Mouse (Mus musculus) right cerebral cortex, adult 2 months (tissue): Measurements from ENCODE around the gene Nedd1.

Experiments used
- DNase-seq, 2 experiments: peaks; one replicate each; pipeline ENCODE4 v3.0.0; 2021 to 2022; ENCODE audit warnings: low spot score in 2 of 2

The Nedd1 gene

GRCm38 (mm10) chr10:92721771-92722619 lies at the start of gene Nedd1:
Gene Nedd1, minus strand, starts transcription at chr10:92722420.
- DNase-seq = peak; percentile 86 to 92

- no peak for DNase-seq
Measured at GRCm38 (mm10) chr10:92754359-92754758, 32.1 kb upstream of the Nedd1 start.

GRCm38 (mm10) chr10:92730339-92730738 lies 8.1 kb upstream of the Nedd1 start:
- DNase-seq = no peak

DNA sequence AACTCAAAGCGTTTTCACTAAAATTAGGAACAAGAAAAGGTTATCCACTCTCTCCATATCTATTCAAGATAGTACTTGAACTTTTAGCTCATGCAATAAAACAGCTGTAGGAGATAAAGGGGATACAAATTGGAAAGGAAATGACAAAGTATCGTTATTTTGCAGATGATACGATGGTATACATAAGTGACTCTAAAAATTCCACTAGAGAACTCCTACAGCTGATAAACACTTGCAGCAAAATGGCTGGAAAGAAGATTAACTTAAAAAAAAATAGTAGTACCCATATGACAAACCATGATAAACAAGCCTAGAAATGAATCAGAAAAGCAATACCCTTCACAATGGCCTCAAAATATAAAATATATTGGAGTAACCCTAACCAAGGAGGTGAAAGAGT lies 6.5 kb upstream of the Nedd1 start:
- DNase-seq = no peak

DNA sequence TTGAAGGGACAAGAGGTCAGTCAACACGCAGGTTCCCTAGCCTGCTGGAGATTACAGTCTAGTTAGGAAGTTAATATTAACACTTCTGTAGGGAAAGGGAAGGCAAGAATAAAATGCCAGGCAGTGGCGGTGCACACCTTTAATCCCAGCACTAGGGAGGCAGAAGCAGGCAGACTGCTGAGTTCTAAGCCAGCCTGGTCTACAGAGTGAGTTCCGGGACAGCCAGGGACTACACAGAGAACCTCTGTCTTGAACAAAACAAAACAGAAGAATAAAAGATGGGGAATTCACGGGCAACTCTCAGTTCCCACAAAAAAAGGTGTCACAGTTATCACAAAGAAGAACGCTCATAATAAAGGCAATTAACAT lies 384 bp upstream of the Nedd1 start:
- no peak for DNase-seq

DNA sequence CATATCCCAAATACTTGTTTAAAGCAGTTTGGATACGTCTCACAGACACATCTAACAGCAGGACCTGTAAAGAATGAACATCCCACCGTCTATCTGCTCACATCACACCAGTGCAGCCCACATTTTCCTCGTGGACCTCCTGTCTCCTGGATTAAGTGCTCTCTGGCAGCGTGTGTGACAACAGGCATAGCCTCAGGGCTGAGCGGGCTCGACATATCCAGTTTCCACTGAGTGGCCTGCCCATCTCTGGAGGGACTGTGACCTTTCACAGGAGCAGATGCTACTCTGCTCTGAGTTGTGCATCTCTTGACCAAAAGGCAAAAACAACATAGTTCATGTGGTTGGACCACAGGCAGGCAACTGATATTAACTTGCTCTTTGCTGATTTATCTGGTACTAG lies 23.2 kb downstream of the Nedd1 start:
- DNase-seq = no peak

GRCm38 (mm10) chr10:92675056-92675455 lies 47.2 kb downstream of the Nedd1 start:
- no peak for DNase-seq

DNA sequence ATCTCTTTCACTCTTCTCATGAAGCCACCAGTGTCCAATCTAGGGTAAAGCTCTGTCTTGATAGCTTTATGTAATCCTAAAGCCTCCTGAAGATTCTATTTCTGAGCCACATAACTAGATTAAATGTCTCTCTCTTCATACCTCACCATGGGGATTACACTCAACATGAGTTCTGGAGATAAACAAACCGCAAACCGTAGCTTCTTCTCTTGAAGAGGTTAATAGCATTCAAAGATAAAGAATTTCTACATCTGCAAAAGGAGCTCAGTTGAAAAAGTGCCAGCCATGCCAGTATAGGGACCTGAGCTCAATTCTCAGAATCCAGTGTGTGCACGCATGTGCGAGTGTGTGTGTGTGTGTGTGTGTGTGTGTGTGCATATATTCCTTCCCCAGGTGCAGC lies 50.3 kb downstream of the Nedd1 start:
- no peak for DNase-seq

GRCm38 (mm10) chr10:92665287-92665686 lies 56.9 kb downstream of the Nedd1 start:
- no peak for DNase-seq

- DNase-seq = no peak
Measured at GRCm38 (mm10) chr10:92653266-92653665, 69.0 kb downstream of the Nedd1 start.

GRCm38 (mm10) chr10:92652399-92652920 lies 69.8 kb downstream of the Nedd1 start:
- DNase-seq = peak in 1 of 2 experiments; percentile 38

DNA sequence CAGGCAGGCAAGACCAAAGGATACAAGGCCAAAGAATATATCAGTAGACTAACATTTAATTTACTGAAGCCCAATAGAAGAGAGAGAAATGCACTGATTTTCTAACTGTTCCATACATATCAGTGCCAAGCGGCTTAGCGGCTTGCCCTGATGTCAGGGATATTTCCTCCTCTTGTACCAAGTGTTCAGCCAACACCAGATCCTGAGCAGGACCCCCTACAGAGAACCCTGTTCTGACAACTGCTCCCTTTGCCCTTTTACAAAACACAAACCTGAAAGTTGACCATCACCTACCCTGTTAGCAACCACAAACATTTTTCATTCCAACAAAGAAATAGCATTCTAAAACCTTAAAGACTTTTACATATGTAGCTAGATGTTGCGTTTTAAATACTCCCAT lies 71.0 kb downstream of the Nedd1 start:
- no peak for DNase-seq

GRCm38 (mm10) chr10:92649096-92649495 lies 73.1 kb downstream of the Nedd1 start:
- DNase-seq = no peak

GRCm38 (mm10) chr10:92647691-92648090 lies 74.5 kb downstream of the Nedd1 start:
- DNase-seq = no peak

DNA sequence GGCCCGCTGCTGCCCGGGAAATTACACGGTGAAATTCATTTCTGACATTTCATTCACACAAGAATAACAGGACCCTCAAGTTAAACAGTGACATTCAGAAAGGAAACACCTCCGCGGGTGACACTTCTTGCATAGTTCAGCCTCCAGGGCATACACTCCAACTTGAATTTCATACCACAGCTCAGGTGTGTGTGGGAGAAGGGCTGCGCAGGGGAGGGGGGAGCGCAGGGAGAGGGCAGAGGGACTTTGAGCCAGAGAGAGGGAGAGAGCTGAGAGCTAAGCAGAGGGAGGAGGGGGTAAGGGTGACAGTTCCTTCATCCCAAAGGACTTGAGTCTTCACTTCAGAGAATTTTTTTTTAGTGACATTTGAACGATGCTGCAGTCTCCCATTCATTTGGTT lies 78.2 kb downstream of the Nedd1 start:
- no peak for DNase-seq

- peak; percentile 41 to 57 for DNase-seq
Measured at GRCm38 (mm10) chr10:92641032-92641431, 81.2 kb downstream of the Nedd1 start.
